Mouse (Mus musculus): Measurements from ENCODE around the gene Rrh. TPM values are rescaled to one million over a fixed set of nuclear protein-coding genes. Genes with fewer than 3 reads are reported as not detected.

Gene Rrh
- polyA plus RNA-seq, 1 experiment from 2014 or later, result not detected

GRCm38 (mm10) chr3:129836965-129837364, 14.6 kb upstream of the Rrh start:
- DNase-seq, result no peak
- H3K4me3 ChIP-seq (ENCODE audit: low read depth, low read length), result peak overlapping the region; percentile 41

GRCm38 (mm10) chr3:129836051-129836697, 13.8 kb upstream of the Rrh start:
- Histone ChIP-seq H3K4me2 (ENCODE audit: low read depth, low read length) (peak overlapping the region; percentile 63), H3K36me3 (replicated peaks; ENCODE audit: insufficient read depth, low read length) (no peaks in the 10 kb centered on the region), H3K27me3 (ENCODE audit: insufficient read depth, low read length) (no peaks in the 10 kb centered on the region), H3K4me3 (ENCODE audit: low read depth, low read length) (peak overlapping the region; percentile 41), H3K9me3 (ENCODE audit: low read length) (no peaks in the 10 kb centered on the region), H3K9ac (replicated peaks) (no peak overlapping the region), H3K4me1 (ENCODE audit: insufficient read depth) (peaks cover 21% of the 10 kb centered on the region), H3K27ac (ENCODE audit: low read depth) (peak overlapping the region; percentile 89)
- TF ChIP-seq CTCF (IDR thresholded peaks at IDR 0.05; ENCODE audit: low read depth), result no peak
- TF ChIP-seq EP300 (IDR thresholded peaks at IDR 0.05; ENCODE audit: low read depth), result no peak
- 17% methylated on average over 11 of the region's 11 CpGs for WGBS (ENCODE audit: insufficient replicate concordance)
- DNase-seq, result peak; percentile 55
- ATAC-seq, result peak; percentile 75

More at GRCm38 (mm10) chr3:129836965-129837364, 14.6 kb upstream of the Rrh start:
- peak overlapping the region; percentile 63 for H3K4me2 ChIP-seq (ENCODE audit: low read depth, low read length)
- 52% methylated on average over 6 of the region's 6 CpGs for WGBS (ENCODE audit: insufficient replicate concordance)
- H3K9ac ChIP-seq (replicated peaks), result peak overlapping the region; percentile 44; the same call in 1 of the 2 replicates
- no peaks in the 10 kb centered on the region for H3K27me3 ChIP-seq (ENCODE audit: insufficient read depth, low read length)
- H3K9me3 ChIP-seq (ENCODE audit: low read length), result no peaks in the 10 kb centered on the region
- TF ChIP-seq EP300 (IDR thresholded peaks at IDR 0.05; ENCODE audit: low read depth) (no peak), CTCF (IDR thresholded peaks at IDR 0.05; ENCODE audit: low read depth) (no peak)
- H3K4me1 ChIP-seq (ENCODE audit: insufficient read depth), result peaks cover 21% of the 10 kb centered on the region
- H3K36me3 ChIP-seq (replicated peaks; ENCODE audit: insufficient read depth, low read length), result no peaks in the 10 kb centered on the region
- ATAC-seq, result no peak
- H3K27ac ChIP-seq (ENCODE audit: low read depth), result peak overlapping the region; percentile 89

- H3K4me3 ChIP-seq (ENCODE audit: low read depth, low read length), result peak within 1 kb of the TSS; percentile 41
- ATAC-seq (no peak), DNase-seq (no peak)
- H3K9ac ChIP-seq (replicated peaks), result peak within 1 kb of the TSS; percentile 33
- TF ChIP-seq CTCF (IDR thresholded peaks at IDR 0.05; ENCODE audit: low read depth), result no peak
- TF ChIP-seq EP300 (IDR thresholded peaks at IDR 0.05; ENCODE audit: low read depth), result no peak
- peaks cover 21% of the 10 kb centered on the region for H3K4me1 ChIP-seq (ENCODE audit: insufficient read depth)
- 38% methylated on average over 6 of the region's 6 CpGs for WGBS (ENCODE audit: insufficient replicate concordance)
- H3K27me3 ChIP-seq (ENCODE audit: insufficient read depth, low read length), result no peaks in the 10 kb centered on the region
- H3K9me3 ChIP-seq (ENCODE audit: low read length), result no peaks in the 10 kb centered on the region
- H3K4me2 ChIP-seq (ENCODE audit: low read depth, low read length), result peak within 1 kb of the TSS; percentile 63
- H3K27ac ChIP-seq (ENCODE audit: low read depth), result peak within 1 kb of the TSS; percentile 89
- H3K36me3 ChIP-seq (replicated peaks; ENCODE audit: insufficient read depth, low read length), result no peaks in the 10 kb centered on the region
Measured at GRCm38 (mm10) chr3:129835388-129835934, 13.1 kb upstream of the Rrh start, which contains the start of gene Cfi. Gene Cfi, plus strand, starts transcription at chr3:129835884.

GRCm38 (mm10) chr3:129831035-129831568, 8.7 kb upstream of the Rrh start, which contains the start of gene Gar1:
Gene Gar1, minus strand, starts transcription at chr3:129831396.
- H3K27ac ChIP-seq (ENCODE audit: low read depth), result peak within 1 kb of the TSS; percentile 83
- H3K4me2 ChIP-seq (ENCODE audit: low read depth, low read length), result peak within 1 kb of the TSS; percentile 88
- H3K27me3 ChIP-seq (ENCODE audit: insufficient read depth, low read length), result no peaks in the 10 kb centered on the region
- H3K4me1 ChIP-seq (ENCODE audit: insufficient read depth), result peaks cover 24% of the 10 kb centered on the region
- H3K9ac ChIP-seq (replicated peaks), result peak within 1 kb of the TSS; percentile 74
- TF ChIP-seq CTCF (IDR thresholded peaks at IDR 0.05; ENCODE audit: low read depth), result no peak
- TF ChIP-seq EP300 (IDR thresholded peaks at IDR 0.05; ENCODE audit: low read depth), result peak; percentile 32; the same call in 1 of the 2 replicates
- H3K36me3 ChIP-seq (replicated peaks; ENCODE audit: insufficient read depth, low read length), result peaks cover 6% of the 10 kb centered on the region; the same call in 1 of the 2 replicates
- peak within 1 kb of the TSS; percentile 82 for H3K4me3 ChIP-seq (ENCODE audit: low read depth, low read length)
- ATAC-seq, result peak; percentile 91
- peak; percentile 97 for DNase-seq
- H3K9me3 ChIP-seq (ENCODE audit: low read length), result no peaks in the 10 kb centered on the region
- WGBS (ENCODE audit: insufficient replicate concordance), result 1% methylated on average over 60 of the region's 60 CpGs

- DNase-seq (peak; percentile 63), ATAC-seq (peak; percentile 18)
- Histone ChIP-seq H3K9me3 (ENCODE audit: low read length) (no peaks in the 10 kb centered on the region), H3K27me3 (ENCODE audit: insufficient read depth, low read length) (no peaks in the 10 kb centered on the region), H3K36me3 (replicated peaks; ENCODE audit: insufficient read depth, low read length) (peaks cover 6% of the 10 kb centered on the region; the same call in 1 of the 2 replicates), H3K4me3 (ENCODE audit: low read depth, low read length) (peak overlapping the region; percentile 82), H3K9ac (replicated peaks) (peak overlapping the region; percentile 74), H3K27ac (ENCODE audit: low read depth) (peak overlapping the region; percentile 83), H3K4me1 (ENCODE audit: insufficient read depth) (peaks cover 23% of the 10 kb centered on the region), H3K4me2 (ENCODE audit: low read depth, low read length) (peak overlapping the region; percentile 88)
- 1% methylated on average over 40 of the region's 45 CpGs for WGBS (ENCODE audit: insufficient replicate concordance)
- TF ChIP-seq EP300 (IDR thresholded peaks at IDR 0.05; ENCODE audit: low read depth) (no peak), CTCF (IDR thresholded peaks at IDR 0.05; ENCODE audit: low read depth) (no peak)
Measured at GRCm38 (mm10) chr3:129830626-129831025, 8.2 kb upstream of the Rrh start.

GRCm38 (mm10) chr3:129827691-129828090, 5.3 kb upstream of the Rrh start:
- Histone ChIP-seq H3K4me3 (ENCODE audit: low read depth, low read length) (no peak overlapping the region), H3K9ac (replicated peaks) (no peak overlapping the region), H3K27me3 (ENCODE audit: insufficient read depth, low read length) (no peaks in the 10 kb centered on the region), H3K27ac (ENCODE audit: low read depth) (no peak overlapping the region), H3K4me2 (ENCODE audit: low read depth, low read length) (no peak overlapping the region), H3K36me3 (replicated peaks; ENCODE audit: insufficient read depth, low read length) (peaks cover 21% of the 10 kb centered on the region; the same call in 1 of the 2 replicates), H3K4me1 (ENCODE audit: insufficient read depth) (peaks cover 13% of the 10 kb centered on the region), H3K9me3 (ENCODE audit: low read length) (no peaks in the 10 kb centered on the region)
- ATAC-seq (no peak), DNase-seq (no peak)
- 77% methylated on average over 5 of the region's 5 CpGs for WGBS (ENCODE audit: insufficient replicate concordance)
- TF ChIP-seq EP300 (IDR thresholded peaks at IDR 0.05; ENCODE audit: low read depth) (no peak), CTCF (IDR thresholded peaks at IDR 0.05; ENCODE audit: low read depth) (no peak)

Measured in liver, postnatal 0 days (tissue).